Mouse (Mus musculus) erythroblast, embryonic 14.5 days (primary cell): ENCODE data around the gene P2rx7.

Source experiments
- GATA1 ChIP-seq: IDR thresholded peaks from 2 replicates; pipeline ENCODE4 v1.6.1; 2012; ENCODE audit warnings: low read length, inconsistent platforms, mixed read lengths
- TAL1 ChIP-seq: IDR thresholded peaks from 3 replicates; pipeline ENCODE4 v1.6.1; 2012; ENCODE audit warnings: low read length, inconsistent platforms, mixed read lengths

DNA sequence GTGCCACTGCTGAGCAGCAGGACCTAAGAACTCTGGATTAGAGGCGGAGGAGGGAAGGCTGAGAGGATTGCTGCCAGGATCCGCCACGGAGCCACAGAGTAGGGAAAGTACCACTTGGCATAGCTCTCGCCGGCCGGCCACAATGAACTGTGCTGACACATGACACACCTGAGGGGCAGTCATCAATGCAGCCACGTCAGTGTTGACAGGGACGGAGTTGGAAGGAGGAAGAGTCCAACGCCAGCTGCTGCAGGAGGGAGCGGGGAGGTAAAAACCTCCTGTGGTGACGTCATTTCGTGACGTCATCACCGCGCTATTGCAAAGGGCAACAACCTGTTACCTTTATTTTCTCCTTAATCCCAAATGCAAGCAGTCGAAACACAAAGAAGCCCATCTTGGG lies 6.8 kb upstream of the P2rx7 start:
- no peak for TF ChIP-seq TAL1
- TF ChIP-seq GATA1: no peak
